Mouse (Mus musculus) embryonic fibroblast, embryonic 13.5 days (primary cell): Measurements from ENCODE around the gene Kif1bp. TPM values are rescaled to one million over a fixed set of nuclear protein-coding genes. Genes with fewer than 3 reads are reported as not detected.
A peak's percentile ranks its signal among the peaks of the same experiment; 100 is the strongest.

Source experiments
- H3K27ac ChIP-seq: 2 replicates; pipeline ENCODE4 v1.5.1; 2012; ENCODE audit warnings: low read length, control low read depth, inconsistent platforms; ENCODE audit not compliant: insufficient read depth
- H3K4me1 ChIP-seq: 2 replicates; pipeline ENCODE4 v1.6.1; 2011; ENCODE audit warnings: low read length; ENCODE audit not compliant: control insufficient read depth, insufficient read depth
- H3K4me3 ChIP-seq: 2 replicates; pipeline ENCODE4 v1.5.1; 2011; ENCODE audit warnings: mild to moderate bottlenecking, control low read depth, low read length; ENCODE audit not compliant: insufficient read depth
- CTCF ChIP-seq: IDR thresholded peaks from 2 replicates; pipeline ENCODE4 v1.5.1; 2011; ENCODE audit warnings: mild to moderate bottlenecking, control low read depth, low read length, moderate library complexity, borderline replicate concordance; ENCODE audit not compliant: insufficient read depth
- POLR2A ChIP-seq: IDR thresholded peaks from 2 replicates; pipeline ENCODE4 v1.6.1; 2011; ENCODE audit warnings: low read depth, mild to moderate bottlenecking, control low read depth, low read length, moderate library complexity
- polyA plus RNA-seq: library from polyadenylated mRNA; stranded (reverse); fragments of >200 nt; gene quantifications from 2 replicates; pipeline ENCODE4 v1.2.4, GENCODE M21; 2011; ENCODE audit warnings: low read depth; ENCODE audit not compliant: missing spikeins, insufficient read length

Kif1bp gene
- polyA plus RNA-seq, 1 experiment: 34.4 TPM

GRCm38 (mm10) chr10:62512855-62513254 lies 65.4 kb downstream of the Kif1bp start:
- no peaks in the 10 kb centered on the region for H3K4me1 ChIP-seq
- no peak overlapping the region for H3K27ac ChIP-seq
- no peak for TF ChIP-seq POLR2A
- TF ChIP-seq CTCF: no peak
- H3K4me3 ChIP-seq: no peak overlapping the region

DNA sequence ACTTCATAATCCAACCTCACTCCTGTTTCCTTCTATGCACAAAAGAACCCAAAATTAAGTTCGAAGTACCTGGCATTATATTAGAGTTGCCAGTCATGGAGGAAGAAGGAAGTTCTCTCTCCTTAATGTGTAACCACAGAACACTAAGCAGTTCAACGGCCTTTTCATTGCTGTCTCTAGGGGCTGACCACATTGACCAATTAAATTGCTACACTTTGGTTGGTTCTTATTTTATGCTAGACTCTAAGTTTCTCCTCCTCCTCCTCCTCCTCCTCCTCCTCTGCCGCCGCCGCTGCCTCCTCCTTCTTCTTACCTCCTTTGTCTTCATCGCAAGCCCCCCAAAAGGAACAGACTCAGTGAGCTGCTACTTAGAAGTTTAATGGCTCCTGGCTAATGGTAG lies 66.7 kb downstream of the Kif1bp start:
- TF ChIP-seq POLR2A: no peak
- Histone ChIP-seq H3K4me1 (no peaks in the 10 kb centered on the region), H3K27ac (no peak overlapping the region), H3K4me3 (no peak overlapping the region)

- H3K27ac ChIP-seq: no peak overlapping the region
- no peaks in the 10 kb centered on the region for H3K4me1 ChIP-seq
- no peak for TF ChIP-seq CTCF
- no peak for TF ChIP-seq POLR2A
- no peak overlapping the region for H3K4me3 ChIP-seq
Observed at GRCm38 (mm10) chr10:62509032-62509656, 69.1 kb downstream of the Kif1bp start.

GRCm38 (mm10) chr10:62508459-62508858 lies 69.8 kb downstream of the Kif1bp start:
- H3K4me1 ChIP-seq: no peaks in the 10 kb centered on the region
- peak overlapping the region; percentile 20 for H3K4me3 ChIP-seq
- no peak overlapping the region for H3K27ac ChIP-seq
- TF ChIP-seq POLR2A: no peak

DNA sequence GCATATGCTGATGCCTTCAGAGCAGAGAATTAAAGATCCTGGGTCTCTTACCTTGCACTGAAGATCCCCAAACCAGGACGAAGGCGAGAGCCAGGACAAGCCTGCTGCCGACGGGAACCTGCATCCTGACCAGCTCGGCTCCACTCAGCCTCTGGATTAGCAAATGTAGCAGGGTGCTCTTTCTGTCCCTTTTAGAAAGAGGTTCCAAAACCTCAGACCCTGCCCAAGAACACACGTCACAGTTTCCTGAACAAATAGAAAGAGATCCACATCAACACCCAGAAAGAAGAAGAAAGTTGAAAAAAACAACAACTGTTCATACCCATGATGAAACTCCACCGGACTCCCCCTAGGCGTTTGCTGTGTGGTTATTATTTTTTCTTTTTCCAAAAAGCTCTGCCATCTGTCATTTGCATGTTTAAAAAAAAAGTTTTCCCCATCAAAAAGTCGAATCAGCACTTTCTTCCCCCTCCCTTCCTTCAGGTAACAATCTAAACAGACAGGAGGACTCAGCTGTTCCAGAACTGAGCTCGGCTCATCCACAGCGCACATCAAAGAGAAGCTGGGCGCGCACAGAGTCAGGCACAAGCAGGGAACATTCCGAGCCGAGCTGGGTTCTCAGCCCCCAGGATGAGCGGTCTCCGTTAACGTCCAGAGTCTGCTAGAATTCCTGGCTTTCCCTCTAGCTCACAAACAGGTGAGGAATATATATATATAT lies 70.5 kb downstream of the Kif1bp start:
- no peak for TF ChIP-seq CTCF
- no peak for TF ChIP-seq POLR2A
- Histone ChIP-seq H3K27ac (no peak overlapping the region), H3K4me1 (no peaks in the 10 kb centered on the region), H3K4me3 (peak overlapping the region; percentile 29)

DNA sequence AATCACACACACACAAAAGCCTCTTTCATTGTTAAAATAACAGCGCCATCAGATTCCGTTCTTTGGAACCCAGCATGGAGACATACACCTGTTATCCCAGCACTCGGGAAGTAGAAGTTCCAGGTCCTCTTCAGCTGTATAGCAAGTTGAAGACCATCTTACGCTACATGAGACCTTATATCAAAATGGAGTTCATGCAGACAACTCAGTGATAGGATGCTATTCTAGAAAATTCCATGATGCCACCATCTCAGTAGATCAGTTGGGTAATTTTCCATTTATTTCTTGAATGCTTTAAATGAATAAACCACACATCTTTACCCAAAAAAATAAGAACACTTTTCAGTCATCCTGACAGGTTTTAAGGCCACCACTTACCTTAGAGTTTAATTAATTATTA lies 71.2 kb downstream of the Kif1bp start:
- H3K4me1 ChIP-seq: no peaks in the 10 kb centered on the region
- no peak overlapping the region for H3K27ac ChIP-seq
- H3K4me3 ChIP-seq: no peak overlapping the region
- TF ChIP-seq POLR2A: no peak
- no peak for TF ChIP-seq CTCF

- H3K4me3 ChIP-seq: no peak overlapping the region
- no peak overlapping the region for H3K27ac ChIP-seq
- no peaks in the 10 kb centered on the region for H3K4me1 ChIP-seq
- TF ChIP-seq CTCF: no peak
- TF ChIP-seq POLR2A: no peak
Observed at GRCm38 (mm10) chr10:62506019-62506556, 72.2 kb downstream of the Kif1bp start.

DNA sequence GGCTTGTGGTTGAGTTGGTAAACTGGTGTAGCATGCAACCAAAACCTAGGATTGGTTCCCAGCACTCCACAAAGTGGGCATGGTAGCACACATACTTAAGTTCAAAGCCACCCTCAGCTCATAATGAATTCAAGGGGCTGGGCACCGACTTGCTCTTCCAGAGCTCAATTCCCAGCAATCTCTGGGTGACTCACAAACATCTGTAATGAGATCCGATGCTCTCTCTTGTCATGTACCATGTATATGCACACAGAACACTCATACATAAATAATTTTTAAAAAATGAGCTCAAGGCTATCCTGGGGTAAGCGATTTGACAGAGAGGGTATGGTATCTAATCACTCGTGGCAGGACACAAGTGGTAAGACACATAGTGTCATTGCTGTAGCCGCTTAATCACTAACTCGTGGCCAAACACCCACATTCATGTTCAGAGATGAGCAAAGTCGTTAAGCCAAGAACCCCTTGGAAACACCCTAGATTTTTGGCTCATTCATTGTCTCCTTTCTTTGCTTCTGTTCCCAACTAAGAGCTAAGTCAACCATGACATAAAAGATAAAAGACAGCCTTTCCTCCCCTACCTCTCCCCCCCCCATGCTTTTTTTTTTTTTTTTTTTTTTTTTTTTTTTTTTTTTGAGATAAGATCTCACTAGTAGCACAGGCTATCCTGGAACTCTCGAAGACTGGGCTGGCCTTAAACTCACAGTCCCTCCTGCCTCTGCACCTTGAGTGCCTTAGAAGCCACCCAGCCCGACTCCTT lies 72.9 kb downstream of the Kif1bp start:
- no peak overlapping the region for H3K4me3 ChIP-seq
- no peak for TF ChIP-seq CTCF
- no peak for TF ChIP-seq POLR2A
- H3K27ac ChIP-seq: no peak overlapping the region
- H3K4me1 ChIP-seq: no peaks in the 10 kb centered on the region

- TF ChIP-seq POLR2A (no peak), CTCF (no peak)
- H3K27ac ChIP-seq: no peak overlapping the region
- H3K4me1 ChIP-seq: no peaks in the 10 kb centered on the region
- H3K4me3 ChIP-seq: no peak overlapping the region
Observed at GRCm38 (mm10) chr10:62503836-62504628, 74.2 kb downstream of the Kif1bp start.
